Mouse (Mus musculus): Measurements from ENCODE around the gene Zeb2.

Zeb2 gene

GRCm38 (mm10) chr2:45062136-45062535 is 55.1 kb downstream of the Zeb2 start:
- DNase-seq (ENCODE audit: extremely low spot score, low spot score), result no peak

- no peak for DNase-seq (ENCODE audit: extremely low spot score, low spot score)
These were observed 56.4 kb downstream of the Zeb2 start for GRCm38 (mm10) chr2:45060768-45061167.

- DNase-seq (ENCODE audit: extremely low spot score, low spot score), result no peak
These were observed 57.0 kb downstream of the Zeb2 start for GRCm38 (mm10) chr2:45060202-45060601.

- DNase-seq (ENCODE audit: extremely low spot score, low spot score), result no peak
These were observed 57.6 kb downstream of the Zeb2 start for GRCm38 (mm10) chr2:45059599-45059998.

- no peak for DNase-seq (ENCODE audit: extremely low spot score, low spot score)
These were observed 58.2 kb downstream of the Zeb2 start for GRCm38 (mm10) chr2:45059010-45059409.

GRCm38 (mm10) chr2:45058183-45058582 is 59.0 kb downstream of the Zeb2 start:
- DNase-seq (ENCODE audit: extremely low spot score, low spot score), result no peak

GRCm38 (mm10) chr2:45056856-45057562 is 60.2 kb downstream of the Zeb2 start:
- no peak for DNase-seq (ENCODE audit: extremely low spot score, low spot score)

- no peak for DNase-seq (ENCODE audit: extremely low spot score, low spot score)
These were observed 61.3 kb downstream of the Zeb2 start for GRCm38 (mm10) chr2:45055926-45056325.

- no peak for DNase-seq (ENCODE audit: extremely low spot score, low spot score)
These were observed 62.1 kb downstream of the Zeb2 start for GRCm38 (mm10) chr2:45055034-45055615.

- no peak for DNase-seq (ENCODE audit: extremely low spot score, low spot score)
These were observed 62.8 kb downstream of the Zeb2 start for GRCm38 (mm10) chr2:45054070-45055025.

GRCm38 (mm10) chr2:45052587-45052986 is 64.6 kb downstream of the Zeb2 start:
- no peak for DNase-seq (ENCODE audit: extremely low spot score, low spot score)

GRCm38 (mm10) chr2:45051321-45051720 is 65.9 kb downstream of the Zeb2 start:
- DNase-seq (ENCODE audit: extremely low spot score, low spot score), result no peak

- no peak for DNase-seq (ENCODE audit: extremely low spot score, low spot score)
These were observed 67.3 kb downstream of the Zeb2 start for GRCm38 (mm10) chr2:45049923-45050322.

- DNase-seq (ENCODE audit: extremely low spot score, low spot score), result no peak
These were observed 67.9 kb downstream of the Zeb2 start for GRCm38 (mm10) chr2:45049279-45049678.

GRCm38 (mm10) chr2:45040706-45041312 is 76.4 kb downstream of the Zeb2 start:
- no peak for DNase-seq (ENCODE audit: extremely low spot score, low spot score)

- DNase-seq (ENCODE audit: extremely low spot score, low spot score), result no peak
These were observed 77.7 kb downstream of the Zeb2 start for GRCm38 (mm10) chr2:45039503-45039902.

GRCm38 (mm10) chr2:45028091-45028638 is 89.0 kb downstream of the Zeb2 start:
- no peak for DNase-seq (ENCODE audit: extremely low spot score, low spot score)

- DNase-seq (ENCODE audit: extremely low spot score, low spot score), result no peak
These were observed 99.9 kb downstream of the Zeb2 start for GRCm38 (mm10) chr2:45017186-45017800.

GRCm38 (mm10) chr2:45013325-45013724 is 103.9 kb downstream of the Zeb2 start:
- no peak for DNase-seq (ENCODE audit: extremely low spot score, low spot score)

- no peak for DNase-seq (ENCODE audit: extremely low spot score, low spot score)
These were observed 104.5 kb downstream of the Zeb2 start for GRCm38 (mm10) chr2:45012676-45013075.

GRCm38 (mm10) chr2:45010701-45011100 is 106.5 kb downstream of the Zeb2 start:
- DNase-seq (ENCODE audit: extremely low spot score, low spot score), result no peak
